Mouse (Mus musculus) CH12.LX (cell line): ENCODE results near the gene Bmp6. TPM values are rescaled to one million over a fixed set of nuclear protein-coding genes. Genes with fewer than 3 reads are reported as not detected.

Experiments used
- DNase-seq: peaks from one replicate; pipeline ENCODE4 v3.0.0-alpha.2; 2013; ENCODE audit errors: extremely low read depth
- H3K27ac ChIP-seq: 2 replicates; pipeline ENCODE4 v1.5.1; 2012; ENCODE audit warnings: low read depth, mild to moderate bottlenecking, control low read depth, moderate library complexity; ENCODE audit not compliant: insufficient read depth
- H3K27me3 ChIP-seq: replicated peaks from 2 replicates; pipeline ENCODE3; 2012; ENCODE audit warnings: inconsistent platforms
- H3K36me3 ChIP-seq, 2 experiments: replicated peaks in 1 of 2; 2 replicates each; pipeline versions ENCODE3 to v1.6.1; 2012; ENCODE audit warnings: inconsistent platforms in 1 of 2, low read length in 1 of 2, mild to moderate bottlenecking in 1 of 2, mixed read lengths in 1 of 2, moderate library complexity in 1 of 2; ENCODE audit not compliant: control insufficient read depth in 1 of 2, insufficient read depth in 1 of 2
- H3K4me1 ChIP-seq, 2 experiments: 2 replicates each; pipeline ENCODE4 v1.6.1; 2012; ENCODE audit warnings: inconsistent platforms in 1 of 2, moderate library complexity in 1 of 2; ENCODE audit not compliant: insufficient read depth in 2 of 2, control insufficient read depth in 1 of 2
- H3K4me2 ChIP-seq: 2 replicates; pipeline ENCODE4 v1.6.1; 2012; ENCODE audit warnings: low read depth, mild to moderate bottlenecking, control low read depth; ENCODE audit not compliant: poor library complexity, insufficient read depth, severe bottlenecking
- H3K4me3 ChIP-seq, 3 experiments: fragments of 150-350 bp in 1 of 3; sonication (generic) in 1 of 3; replicated peaks in 1 of 3; 2 replicates each; pipeline versions ENCODE3 to v1.5.1; 2011 to 2012; ENCODE audit warnings: low read depth in 2 of 3, low read length in 2 of 3, mild to moderate bottlenecking in 2 of 3, moderate library complexity in 2 of 3, control low read depth in 1 of 3, improper control_type of control experiment in 1 of 3, inconsistent platforms in 1 of 3, mixed read lengths in 1 of 3; ENCODE audit not compliant: poor library complexity in 1 of 3
- H3K79me2 ChIP-seq: replicated peaks from 2 replicates; pipeline ENCODE4 v1.6.1; 2012; ENCODE audit warnings: mild to moderate bottlenecking, moderate library complexity; ENCODE audit not compliant: control insufficient read depth, poor library complexity, insufficient read depth, severe bottlenecking; ENCODE audit errors: extremely low read depth
- H3K9ac ChIP-seq: 2 replicates; pipeline ENCODE4 v1.6.1; 2012; ENCODE audit warnings: low read depth, mild to moderate bottlenecking, control low read depth, moderate library complexity; ENCODE audit not compliant: insufficient read depth
- H3K9me3 ChIP-seq: replicated peaks from 2 replicates; pipeline ENCODE3; 2012; ENCODE audit warnings: low read length, inconsistent platforms, mixed read lengths
- CTCF ChIP-seq, 2 experiments: IDR thresholded peaks in 1 of 2; conservative IDR thresholded peaks in 1 of 2; 2 replicates each; pipeline ENCODE4 v1.5.1; 2011 to 2012; ENCODE audit warnings: low read depth in 2 of 2, low read length in 2 of 2, improper control_type of control experiment in 1 of 2, inconsistent platforms in 1 of 2, mild to moderate bottlenecking in 1 of 2, moderate library complexity in 1 of 2
- E2F4 ChIP-seq: IDR thresholded peaks from 2 replicates; pipeline ENCODE4 v1.6.1; 2011; ENCODE audit warnings: low read depth, low read length, improper control_type of control experiment; ENCODE audit not compliant: insufficient replicate concordance
- EP300 ChIP-seq: IDR thresholded peaks from 2 replicates; pipeline ENCODE4 v1.6.1; 2011; ENCODE audit warnings: low read length, improper control_type of control experiment
- ETS1 ChIP-seq: conservative IDR thresholded peaks from 2 replicates; pipeline ENCODE4 v1.6.1; 2012; ENCODE audit warnings: low read depth, mild to moderate bottlenecking, inconsistent platforms, low read length, improper control_type of control experiment, moderate library complexity
- GABPA ChIP-seq: IDR thresholded peaks from 2 replicates; pipeline ENCODE4 v1.6.1; 2012; ENCODE audit warnings: low read depth, low read length, improper control_type of control experiment, inconsistent platforms; ENCODE audit not compliant: insufficient replicate concordance
- HCFC1 ChIP-seq: IDR thresholded peaks from 2 replicates; pipeline ENCODE4 v1.6.1; 2012; ENCODE audit warnings: low read depth, mild to moderate bottlenecking, inconsistent platforms, low read length, improper control_type of control experiment
- JUND ChIP-seq: conservative IDR thresholded peaks from 2 replicates; pipeline ENCODE4 v1.6.1; 2011; ENCODE audit warnings: low read depth, low read length, improper control_type of control experiment
- KAT2A ChIP-seq: IDR thresholded peaks from 2 replicates; pipeline ENCODE4 v1.6.1; 2012; ENCODE audit warnings: low read length, improper control_type of control experiment, inconsistent platforms; ENCODE audit not compliant: insufficient replicate concordance
- MAFK ChIP-seq: IDR thresholded peaks from 2 replicates; pipeline ENCODE4 v1.6.1; 2011; ENCODE audit warnings: low read length, improper control_type of control experiment; ENCODE audit not compliant: insufficient replicate concordance
- MAX ChIP-seq: IDR thresholded peaks from 2 replicates; pipeline ENCODE4 v1.6.1; 2011; ENCODE audit warnings: low read length, improper control_type of control experiment
- MAZ ChIP-seq: IDR thresholded peaks from 2 replicates; pipeline ENCODE4 v1.6.1; 2012; ENCODE audit warnings: low read depth, mild to moderate bottlenecking, inconsistent platforms, low read length, improper control_type of control experiment, moderate library complexity
- MEF2A ChIP-seq: IDR thresholded peaks from 2 replicates; pipeline ENCODE4 v1.6.1; 2014; ENCODE audit warnings: low read depth, mild to moderate bottlenecking, inconsistent platforms, low read length, improper control_type of control experiment, borderline replicate concordance
- MXI1 ChIP-seq: IDR thresholded peaks from 2 replicates; pipeline ENCODE4 v1.6.1; 2011; ENCODE audit warnings: mild to moderate bottlenecking, low read depth, low read length, improper control_type of control experiment
- NRF1 ChIP-seq: IDR thresholded peaks from 2 replicates; pipeline ENCODE4 v1.6.1; 2014; ENCODE audit warnings: low read depth, mild to moderate bottlenecking, inconsistent platforms, low read length, improper control_type of control experiment, moderate library complexity
- POLR2AphosphoS2 ChIP-seq: IDR thresholded peaks from 2 replicates; pipeline ENCODE4 v1.6.1; 2011; ENCODE audit warnings: low read depth, low read length, improper control_type of control experiment
- RAD21 ChIP-seq: IDR thresholded peaks from 2 replicates; pipeline ENCODE4 v1.6.1; 2011; ENCODE audit warnings: low read depth, mild to moderate bottlenecking, low read length, improper control_type of control experiment, moderate library complexity
- RCOR1 ChIP-seq: conservative IDR thresholded peaks from 2 replicates; pipeline ENCODE4 v1.6.1; 2012; ENCODE audit warnings: low read depth, mild to moderate bottlenecking, inconsistent platforms, low read length, improper control_type of control experiment
- SIN3A ChIP-seq: IDR thresholded peaks from 2 replicates; pipeline ENCODE4 v1.6.1; 2012; ENCODE audit warnings: low read length, improper control_type of control experiment, inconsistent platforms
- TCF12 ChIP-seq: IDR thresholded peaks from 2 replicates; pipeline ENCODE4 v1.6.1; 2014; ENCODE audit warnings: low read depth, mild to moderate bottlenecking, inconsistent platforms, low read length, improper control_type of control experiment
- UBTF ChIP-seq: IDR thresholded peaks from 2 replicates; pipeline ENCODE4 v1.6.1; 2012; ENCODE audit warnings: low read depth, mild to moderate bottlenecking, inconsistent platforms, low read length, improper control_type of control experiment, moderate library complexity
- USF2 ChIP-seq: conservative IDR thresholded peaks from 2 replicates; pipeline ENCODE4 v1.6.1; 2011; ENCODE audit warnings: low read depth, low read length, improper control_type of control experiment
- ZC3H11A ChIP-seq: IDR thresholded peaks from 2 replicates; pipeline ENCODE4 v1.6.1; 2012; ENCODE audit warnings: low read depth, mild to moderate bottlenecking, inconsistent platforms, low read length, improper control_type of control experiment
- ZKSCAN1 ChIP-seq: IDR thresholded peaks from 2 replicates; pipeline ENCODE4 v1.6.1; 2012; ENCODE audit warnings: low read depth, inconsistent platforms, low read length, improper control_type of control experiment, borderline replicate concordance
- ZMIZ1 ChIP-seq: IDR thresholded peaks from 2 replicates; pipeline ENCODE4 v1.6.1; 2012; ENCODE audit warnings: low read depth, mild to moderate bottlenecking, inconsistent platforms, low read length, improper control_type of control experiment
- ZNF384 ChIP-seq: IDR thresholded peaks from 2 replicates; pipeline ENCODE4 v1.6.1; 2012; ENCODE audit warnings: low read depth, low read length, improper control_type of control experiment, inconsistent platforms
- dilution Hi-C: fragments of 300-500 bp; cut with MboI; formaldehyde crosslinking; loops from 2 replicates; pipeline ENCODE4 v1.14.3; 2020; ENCODE audit warnings: low sequenced_read_pairs; ENCODE audit not compliant: extremely low pct_unique_long_range_greater_than_20kb, extremely low pct_ligation_motif_present
- in situ Hi-C: fragments of 300-500 bp; cut with MboI; formaldehyde crosslinking; loops from 3 replicates; pipeline ENCODE4 v1.14.3; 2019; ENCODE audit warnings: low sequenced_read_pairs, low pct_ligation_motif_present, low pct_unique_long_range_greater_than_20kb, mixed read lengths
- polyA plus RNA-seq: library from polyadenylated mRNA; unstranded; fragments of >175 nt; gene quantifications from 2 replicates; pipeline ENCODE4 v1.2.1, GENCODE M21; 2012; ENCODE audit warnings: low read depth; ENCODE audit not compliant: insufficient read length
- total RNA-seq, 2 experiments: library from RNA; depleted of rRNA; stranded (reverse); fragments of 300-350 nt in 1 of 2; fragments of >200 nt in 1 of 2; gene quantifications; 2 replicates each; pipeline ENCODE4 v1.2.3; 2012 to 2014

Bmp6 gene
- total and polyA plus RNA-seq, 3 experiments, result 0.16 to 3.5 (median 0.77) TPM

- Histone ChIP-seq H3K27me3 (no peaks in the 10 kb centered on the region), H3K4me3 (no peak overlapping the region), H3K4me1 (peaks cover 7 to 16% of the 10 kb centered on the region in 2 experiments), H3K9me3 (no peaks in the 10 kb centered on the region), H3K9ac (no peak overlapping the region), H3K4me2 (no peak overlapping the region), H3K36me3 (no peaks in the 10 kb centered on the region), H3K27ac (no peak overlapping the region), H3K79me2 (no peaks in the 10 kb centered on the region)
- dilution Hi-C loops, result no loop called here
- no peak for TF ChIP-seq KAT2A
- TF ChIP-seq UBTF, result no peak
- no peak for TF ChIP-seq E2F4
- TF ChIP-seq USF2, result no peak
- TF ChIP-seq RCOR1, result no peak
- no peak for TF ChIP-seq ZNF384
- TF ChIP-seq GABPA, result no peak
- TF ChIP-seq HCFC1, result no peak
- TF ChIP-seq NRF1, result no peak
- TF ChIP-seq MAX, result no peak
- TF ChIP-seq ZMIZ1, result no peak
- TF ChIP-seq MAZ, result no peak
- TF ChIP-seq MXI1, result no peak
- no peak for TF ChIP-seq EP300
- no peak for TF ChIP-seq POLR2AphosphoS2
- in situ Hi-C loops, result no loop called here
- DNase-seq, result no peak
These were observed 189.1 kb downstream of the Bmp6 start for GRCm38 (mm10) chr13:38534016-38534415.

GRCm38 (mm10) chr13:38534731-38535130 lies 189.8 kb downstream of the Bmp6 start:
- Histone ChIP-seq H3K79me2 (no peaks in the 10 kb centered on the region), H3K9ac (no peak overlapping the region), H3K9me3 (no peaks in the 10 kb centered on the region), H3K4me1 (peaks cover 7 to 14% of the 10 kb centered on the region in 2 experiments; a peak in 3 of 4 replicates), H3K4me3 (no peak overlapping the region), H3K27ac (no peak overlapping the region), H3K36me3 (no peaks in the 10 kb centered on the region), H3K27me3 (no peaks in the 10 kb centered on the region), H3K4me2 (no peak overlapping the region)
- no peak for TF ChIP-seq SIN3A
- no peak for TF ChIP-seq RAD21
- no peak for TF ChIP-seq UBTF
- no peak for TF ChIP-seq ZNF384
- TF ChIP-seq NRF1, result no peak
- no peak for TF ChIP-seq ZC3H11A
- TF ChIP-seq MXI1, result no peak
- TF ChIP-seq USF2, result no peak
- TF ChIP-seq ZKSCAN1, result no peak
- no peak for TF ChIP-seq CTCF (conservative IDR thresholded peaks at IDR 0.05 in 1 of 2, IDR thresholded peaks at IDR 0.05 in 1 of 2; ENCODE audit: low read depth in 2 of 2, low read length in 2 of 2)
- no peak for TF ChIP-seq MAFK
- no peak for TF ChIP-seq MEF2A
- no peak for TF ChIP-seq TCF12
- TF ChIP-seq JUND, result no peak
- no peak for TF ChIP-seq HCFC1
- no peak for TF ChIP-seq ZMIZ1
- TF ChIP-seq ETS1, result no peak
- TF ChIP-seq MAX, result no peak
- no peak for TF ChIP-seq MAZ
- in situ Hi-C loops, result no loop called here
- dilution Hi-C loops, result no loop called here
- DNase-seq, result no peak
